Mouse (Mus musculus): ENCODE data around the gene Gm28043. TPM values are rescaled to one million over a fixed set of nuclear protein-coding genes. Genes with fewer than 3 reads are reported as not detected.

The Gm28043 gene
- total and polyA plus RNA-seq, 3 experiments, result 0.39 to 1.1 (median 1.0) TPM

GRCm38 (mm10) chr17:29678526-29678925 is 63.9 kb downstream of the Gm28043 start:
- H3K79me2 ChIP-seq (replicated peaks; ENCODE audit: control insufficient read depth, insufficient read depth, low read length), result no peaks in the 10 kb centered on the region
- intact Hi-C loops (cut with DNase I), result no loop called here
- no peak overlapping the region for H3K9ac ChIP-seq (ENCODE audit: low read depth, low read length)
- H3K4me3 ChIP-seq, result no peak overlapping the region
- H3K27me3 ChIP-seq (ENCODE audit: control insufficient read depth, insufficient read depth, low read length), result no peaks in the 10 kb centered on the region
- no peak for TF ChIP-seq POLR2A (IDR thresholded peaks at IDR 0.05; ENCODE audit: insufficient read depth, low read depth, low read length)
- TF ChIP-seq CTCF (IDR thresholded peaks at IDR 0.05), result no peak
- no peak for TF ChIP-seq EP300 (IDR thresholded peaks at IDR 0.05; ENCODE audit: insufficient read depth, low read depth, low read length)
- H3K36me3 ChIP-seq (ENCODE audit: control insufficient read depth, insufficient read depth, low read length), result no peaks in the 10 kb centered on the region
- no peak for DNase-seq
- 85% methylated on average over 8 of the region's 8 CpGs for WGBS
- no peak overlapping the region for H3K27ac ChIP-seq
- H3K4me1 ChIP-seq (ENCODE audit: control insufficient read depth, insufficient read depth, low read length), result no peaks in the 10 kb centered on the region

GRCm38 (mm10) chr17:29679038-29679767 is 64.5 kb downstream of the Gm28043 start:
- Histone ChIP-seq H3K9ac (ENCODE audit: low read depth, low read length) (no peak overlapping the region), H3K36me3 (ENCODE audit: control insufficient read depth, insufficient read depth, low read length) (no peaks in the 10 kb centered on the region), H3K4me1 (ENCODE audit: control insufficient read depth, insufficient read depth, low read length) (no peaks in the 10 kb centered on the region), H3K4me3 (no peak overlapping the region), H3K27ac (no peak overlapping the region), H3K79me2 (replicated peaks; ENCODE audit: control insufficient read depth, insufficient read depth, low read length) (no peaks in the 10 kb centered on the region), H3K27me3 (ENCODE audit: control insufficient read depth, insufficient read depth, low read length) (no peaks in the 10 kb centered on the region)
- 84% methylated on average over 6 of the region's 6 CpGs for WGBS
- DNase-seq, result no peak
- intact Hi-C loops (cut with DNase I), result no loop called here
- TF ChIP-seq CTCF (IDR thresholded peaks at IDR 0.05) (no peak), POLR2A (IDR thresholded peaks at IDR 0.05; ENCODE audit: insufficient read depth, low read depth, low read length) (no peak), EP300 (IDR thresholded peaks at IDR 0.05; ENCODE audit: insufficient read depth, low read depth, low read length) (no peak)

- DNase-seq, result no peak
- no peak overlapping the region for H3K4me3 ChIP-seq
These were observed 65.5 kb downstream of the Gm28043 start for GRCm38 (mm10) chr17:29680174-29680573.

GRCm38 (mm10) chr17:29680921-29681320 is 66.2 kb downstream of the Gm28043 start:
- no peak for TF ChIP-seq EP300 (IDR thresholded peaks at IDR 0.05; ENCODE audit: insufficient read depth, low read depth, low read length)
- TF ChIP-seq POLR2A (IDR thresholded peaks at IDR 0.05; ENCODE audit: insufficient read depth, low read depth, low read length), result no peak
- TF ChIP-seq CTCF (IDR thresholded peaks at IDR 0.05), result no peak
- Histone ChIP-seq H3K27me3 (ENCODE audit: control insufficient read depth, insufficient read depth, low read length) (no peaks in the 10 kb centered on the region), H3K4me3 (no peak overlapping the region), H3K4me1 (ENCODE audit: control insufficient read depth, insufficient read depth, low read length) (no peaks in the 10 kb centered on the region), H3K27ac (no peak overlapping the region), H3K36me3 (ENCODE audit: control insufficient read depth, insufficient read depth, low read length) (no peaks in the 10 kb centered on the region), H3K9ac (ENCODE audit: low read depth, low read length) (no peak overlapping the region), H3K79me2 (replicated peaks; ENCODE audit: control insufficient read depth, insufficient read depth, low read length) (no peaks in the 10 kb centered on the region)
- DNase-seq, result no peak
- WGBS, result 60% methylated on average over 2 of the region's 2 CpGs
- intact Hi-C loops (cut with DNase I), result no loop called here

More at GRCm38 (mm10) chr17:29680174-29680573, 65.5 kb downstream of the Gm28043 start:
- TF ChIP-seq CTCF (IDR thresholded peaks at IDR 0.05), result no peak
- no peak for TF ChIP-seq EP300 (IDR thresholded peaks at IDR 0.05; ENCODE audit: insufficient read depth, low read depth, low read length)
- no peak for TF ChIP-seq POLR2A (IDR thresholded peaks at IDR 0.05; ENCODE audit: insufficient read depth, low read depth, low read length)
- intact Hi-C loops (cut with DNase I), result no loop called here
- Histone ChIP-seq H3K27ac (no peak overlapping the region), H3K36me3 (ENCODE audit: control insufficient read depth, insufficient read depth, low read length) (no peaks in the 10 kb centered on the region), H3K27me3 (ENCODE audit: control insufficient read depth, insufficient read depth, low read length) (no peaks in the 10 kb centered on the region), H3K79me2 (replicated peaks; ENCODE audit: control insufficient read depth, insufficient read depth, low read length) (no peaks in the 10 kb centered on the region), H3K9ac (ENCODE audit: low read depth, low read length) (no peak overlapping the region), H3K4me1 (ENCODE audit: control insufficient read depth, insufficient read depth, low read length) (no peaks in the 10 kb centered on the region)
- WGBS, result 78% methylated on average over 2 of the region's 2 CpGs

GRCm38 (mm10) chr17:29681669-29682068 is 67.0 kb downstream of the Gm28043 start:
- H3K27me3 ChIP-seq (ENCODE audit: control insufficient read depth, insufficient read depth, low read length), result no peaks in the 10 kb centered on the region
- no peak overlapping the region for H3K4me3 ChIP-seq
- no peak for DNase-seq
- no peaks in the 10 kb centered on the region for H3K36me3 ChIP-seq (ENCODE audit: control insufficient read depth, insufficient read depth, low read length)
- H3K79me2 ChIP-seq (replicated peaks; ENCODE audit: control insufficient read depth, insufficient read depth, low read length), result no peaks in the 10 kb centered on the region
- WGBS, result 93% methylated on average over 9 of the region's 9 CpGs
- no peaks in the 10 kb centered on the region for H3K4me1 ChIP-seq (ENCODE audit: control insufficient read depth, insufficient read depth, low read length)
- no peak overlapping the region for H3K27ac ChIP-seq
- no peak for TF ChIP-seq EP300 (IDR thresholded peaks at IDR 0.05; ENCODE audit: insufficient read depth, low read depth, low read length)
- no peak for TF ChIP-seq CTCF (IDR thresholded peaks at IDR 0.05)
- no peak for TF ChIP-seq POLR2A (IDR thresholded peaks at IDR 0.05; ENCODE audit: insufficient read depth, low read depth, low read length)
- intact Hi-C loops (cut with DNase I), result no loop called here
- no peak overlapping the region for H3K9ac ChIP-seq (ENCODE audit: low read depth, low read length)

GRCm38 (mm10) chr17:29682261-29682660 is 67.6 kb downstream of the Gm28043 start:
- no peaks in the 10 kb centered on the region for H3K4me1 ChIP-seq (ENCODE audit: control insufficient read depth, insufficient read depth, low read length)
- H3K36me3 ChIP-seq (ENCODE audit: control insufficient read depth, insufficient read depth, low read length), result no peaks in the 10 kb centered on the region
- no peaks in the 10 kb centered on the region for H3K27me3 ChIP-seq (ENCODE audit: control insufficient read depth, insufficient read depth, low read length)
- H3K27ac ChIP-seq, result no peak overlapping the region
- intact Hi-C loops (cut with DNase I), result no loop called here
- H3K79me2 ChIP-seq (replicated peaks; ENCODE audit: control insufficient read depth, insufficient read depth, low read length), result no peaks in the 10 kb centered on the region
- DNase-seq, result no peak
- H3K4me3 ChIP-seq, result no peak overlapping the region
- no peak for TF ChIP-seq POLR2A (IDR thresholded peaks at IDR 0.05; ENCODE audit: insufficient read depth, low read depth, low read length)
- no peak for TF ChIP-seq CTCF (IDR thresholded peaks at IDR 0.05)
- TF ChIP-seq EP300 (IDR thresholded peaks at IDR 0.05; ENCODE audit: insufficient read depth, low read depth, low read length), result no peak
- no peak overlapping the region for H3K9ac ChIP-seq (ENCODE audit: low read depth, low read length)
- WGBS, result 85% methylated on average over 7 of the region's 7 CpGs
